In the genomic region with DNA sequence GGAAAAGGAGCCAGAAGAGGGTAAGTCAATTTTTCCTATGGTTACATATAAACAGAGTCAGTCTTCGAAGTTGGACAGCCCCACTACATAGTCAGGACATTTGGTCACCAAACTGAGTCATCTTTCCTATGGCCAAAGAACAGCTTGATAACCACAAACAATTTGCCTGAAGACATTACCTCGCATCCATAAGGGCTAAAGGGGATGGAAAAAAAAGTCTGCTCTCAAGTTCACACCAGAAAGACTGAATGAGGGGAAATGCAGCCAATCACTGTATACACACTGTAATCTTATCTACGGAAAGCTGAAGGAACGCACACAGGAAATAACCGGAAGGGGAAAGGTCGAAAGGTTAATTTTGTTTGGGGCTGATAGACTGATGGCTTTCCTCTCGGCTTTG, we compare ENCODE assay signal across 1 mouse cellular context.
TF ChIP-seq lines count a peak whose summit lies in the region.

No protein-coding gene starts in this region.

TF ChIP-seq in CH12.LX, 34 proteins besides CTCF, POLR2A, EP300 and RAD21 (continued from another document):
- TF ChIP-seq USF1 (IDR thresholded peaks at IDR 0.05; ENCODE audit: low read depth, low read length) (no peak), ETS1 (conservative IDR thresholded peaks at IDR 0.05; ENCODE audit: low read depth, low read length) (peak; percentile 81), MAZ (IDR thresholded peaks at IDR 0.05; ENCODE audit: low read depth, low read length) (no peak), MAX (IDR thresholded peaks at IDR 0.05; ENCODE audit: low read length) (no peak)
TF ChIP-seq in CH12.LX: peak in this region for 6.
